Mouse (Mus musculus): ENCODE results near the gene Slc26a3. TPM values are rescaled to one million over a fixed set of nuclear protein-coding genes. Genes with fewer than 3 reads are reported as not detected.

The Slc26a3 gene
- total and polyA plus RNA-seq, 2 experiments: 0.09 to 0.37 TPM

DNA sequence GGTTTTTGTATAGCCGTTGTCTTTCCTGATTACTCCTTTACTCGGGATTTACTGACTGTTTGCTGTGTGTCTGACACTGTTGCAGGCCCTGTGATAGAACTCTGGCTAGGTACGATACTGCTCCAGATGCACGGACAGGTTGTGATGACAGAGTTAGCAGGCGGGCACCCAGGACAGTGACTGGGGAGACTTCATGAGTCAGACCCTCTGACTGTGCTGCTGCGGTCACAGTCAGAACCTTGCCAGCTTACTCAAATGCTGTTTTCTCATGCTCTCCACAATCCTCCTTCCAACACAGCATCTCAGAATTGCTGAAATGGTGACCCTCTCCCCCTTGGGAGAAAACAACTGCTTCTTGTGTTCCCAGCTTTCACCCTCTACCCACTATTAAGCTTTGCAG, 117.8 kb downstream of the Slc26a3 start:
- no peaks in the 10 kb centered on the region for H3K79me2 ChIP-seq (ENCODE audit: control insufficient read depth, insufficient read depth, low read length)
- H3K4me1 ChIP-seq (ENCODE audit: control insufficient read depth, insufficient read depth, low read length): no peaks in the 10 kb centered on the region
- no peak overlapping the region for H3K27ac ChIP-seq (replicated peaks; ENCODE audit: insufficient read depth, low read depth, low read length)
- no peak for TF ChIP-seq CTCF (IDR thresholded peaks at IDR 0.05; ENCODE audit: low read depth, low read length)
- TF ChIP-seq POLR2A (IDR thresholded peaks at IDR 0.05; ENCODE audit: extremely low read depth, insufficient read depth, low read length): no peak
- 74% methylated on average over 6 of the region's 6 CpGs for WGBS
- no peak overlapping the region for H3K4me3 ChIP-seq (ENCODE audit: insufficient read depth, low read depth, low read length)
- no peak for DNase-seq (ENCODE audit: extremely low read depth, low read depth, low spot score)
- no peaks in the 10 kb centered on the region for H3K27me3 ChIP-seq (ENCODE audit: control insufficient read depth, insufficient read depth, low read length)
- H3K9ac ChIP-seq (ENCODE audit: low read depth, low read length): no peak overlapping the region
- H3K36me3 ChIP-seq (ENCODE audit: control insufficient read depth, insufficient read depth, low read length): no peaks in the 10 kb centered on the region

GRCm38 (mm10) chr12:31511218-31511617, 120.5 kb downstream of the Slc26a3 start:
- WGBS: 70% methylated on average over 5 of the region's 5 CpGs
- H3K9ac ChIP-seq (ENCODE audit: low read depth, low read length): no peak overlapping the region
- no peaks in the 10 kb centered on the region for H3K36me3 ChIP-seq (ENCODE audit: control insufficient read depth, insufficient read depth, low read length)
- no peaks in the 10 kb centered on the region for H3K4me1 ChIP-seq (ENCODE audit: control insufficient read depth, insufficient read depth, low read length)
- no peak overlapping the region for H3K4me3 ChIP-seq (ENCODE audit: insufficient read depth, low read depth, low read length)
- H3K27me3 ChIP-seq (ENCODE audit: control insufficient read depth, insufficient read depth, low read length): no peaks in the 10 kb centered on the region
- no peaks in the 10 kb centered on the region for H3K79me2 ChIP-seq (ENCODE audit: control insufficient read depth, insufficient read depth, low read length)
- TF ChIP-seq POLR2A (IDR thresholded peaks at IDR 0.05; ENCODE audit: extremely low read depth, insufficient read depth, low read length): no peak
- TF ChIP-seq CTCF (IDR thresholded peaks at IDR 0.05; ENCODE audit: low read depth, low read length): no peak
- no peak for DNase-seq (ENCODE audit: extremely low read depth, low read depth, low spot score)
- H3K27ac ChIP-seq (replicated peaks; ENCODE audit: insufficient read depth, low read depth, low read length): no peak overlapping the region

DNA sequence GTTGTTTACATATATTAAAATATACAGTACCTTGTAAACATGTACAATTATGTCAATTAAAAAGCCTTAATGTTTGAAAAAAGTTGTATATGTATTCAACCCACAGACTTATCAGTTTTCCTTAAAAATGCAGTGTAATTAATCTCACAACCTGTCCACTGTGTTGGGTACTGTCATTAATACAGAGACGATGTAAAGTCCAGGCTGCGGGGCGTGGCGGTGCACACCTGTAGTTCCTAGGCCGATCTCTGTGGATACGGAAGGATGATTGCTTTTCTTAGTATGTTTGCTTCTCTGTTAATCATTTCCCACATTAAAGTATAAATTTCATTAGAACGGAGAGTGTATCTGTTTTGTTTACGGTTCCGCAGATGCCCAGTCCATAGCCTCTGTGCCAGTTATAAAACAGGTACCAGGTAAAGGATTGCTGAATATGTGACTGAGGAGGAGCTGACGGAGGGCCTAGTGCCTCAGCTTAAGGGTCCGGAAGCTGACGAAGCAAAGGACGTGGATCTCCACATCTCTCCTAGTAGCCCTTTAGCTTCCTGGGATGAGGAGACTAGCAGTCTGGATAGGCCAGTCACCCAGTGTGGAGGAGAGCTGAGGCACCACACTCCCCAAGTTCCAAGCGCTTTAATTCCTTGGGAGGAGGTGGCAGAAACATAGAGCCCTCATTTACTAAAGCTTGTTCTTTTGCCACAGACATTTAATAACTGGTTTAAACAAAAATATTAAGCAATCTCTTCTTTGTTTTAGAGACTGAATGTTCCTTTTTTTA, 122.2 kb downstream of the Slc26a3 start:
- TF ChIP-seq POLR2A (IDR thresholded peaks at IDR 0.05; ENCODE audit: extremely low read depth, insufficient read depth, low read length) (no peak), CTCF (IDR thresholded peaks at IDR 0.05; ENCODE audit: low read depth, low read length) (no peak)
- H3K9ac ChIP-seq (ENCODE audit: low read depth, low read length): no peak overlapping the region
- no peaks in the 10 kb centered on the region for H3K27me3 ChIP-seq (ENCODE audit: control insufficient read depth, insufficient read depth, low read length)
- no peak overlapping the region for H3K4me3 ChIP-seq (ENCODE audit: insufficient read depth, low read depth, low read length)
- H3K79me2 ChIP-seq (ENCODE audit: control insufficient read depth, insufficient read depth, low read length): no peaks in the 10 kb centered on the region
- DNase-seq (ENCODE audit: extremely low read depth, low read depth, low spot score): no peak
- no peak overlapping the region for H3K27ac ChIP-seq (replicated peaks; ENCODE audit: insufficient read depth, low read depth, low read length)
- 78% methylated on average over 14 of the region's 14 CpGs for WGBS
- no peaks in the 10 kb centered on the region for H3K36me3 ChIP-seq (ENCODE audit: control insufficient read depth, insufficient read depth, low read length)
- H3K4me1 ChIP-seq (ENCODE audit: control insufficient read depth, insufficient read depth, low read length): no peaks in the 10 kb centered on the region

- DNase-seq (ENCODE audit: extremely low read depth, low read depth, low spot score): no peak
- Histone ChIP-seq H3K36me3 (ENCODE audit: control insufficient read depth, insufficient read depth, low read length) (no peaks in the 10 kb centered on the region), H3K9ac (ENCODE audit: low read depth, low read length) (no peak overlapping the region), H3K27ac (replicated peaks; ENCODE audit: insufficient read depth, low read depth, low read length) (no peak overlapping the region), H3K27me3 (ENCODE audit: control insufficient read depth, insufficient read depth, low read length) (no peaks in the 10 kb centered on the region), H3K79me2 (ENCODE audit: control insufficient read depth, insufficient read depth, low read length) (no peaks in the 10 kb centered on the region), H3K4me3 (ENCODE audit: insufficient read depth, low read depth, low read length) (no peak overlapping the region), H3K4me1 (ENCODE audit: control insufficient read depth, insufficient read depth, low read length) (no peaks in the 10 kb centered on the region)
- TF ChIP-seq CTCF (IDR thresholded peaks at IDR 0.05; ENCODE audit: low read depth, low read length): no peak
- no peak for TF ChIP-seq POLR2A (IDR thresholded peaks at IDR 0.05; ENCODE audit: extremely low read depth, insufficient read depth, low read length)
- WGBS: 73% methylated on average over 6 of the region's 6 CpGs
Measured at GRCm38 (mm10) chr12:31513724-31514503, 123.2 kb downstream of the Slc26a3 start.

DNA sequence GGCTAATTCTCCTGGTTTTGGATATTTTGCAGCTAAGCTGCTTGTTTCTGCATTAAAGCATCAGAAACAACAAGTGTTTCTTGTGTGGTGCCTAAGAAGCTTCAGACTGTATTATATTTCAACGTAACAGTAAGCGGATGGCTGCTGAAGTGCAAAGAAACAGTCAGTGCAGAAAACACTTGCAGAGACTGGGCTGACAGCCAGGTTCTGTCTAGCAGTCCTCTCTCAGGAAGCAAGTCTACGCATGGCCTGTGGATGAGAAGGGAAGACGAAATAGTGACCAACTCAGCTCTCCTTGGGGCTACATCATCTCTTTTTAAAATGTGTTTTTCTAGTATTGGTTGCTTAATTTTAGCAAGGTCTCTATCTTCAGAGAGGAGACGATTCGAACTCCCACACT, 129.4 kb downstream of the Slc26a3 start:
- Histone ChIP-seq H3K9ac (ENCODE audit: low read depth, low read length) (no peak overlapping the region), H3K4me1 (ENCODE audit: control insufficient read depth, insufficient read depth, low read length) (no peaks in the 10 kb centered on the region), H3K4me3 (ENCODE audit: insufficient read depth, low read depth, low read length) (no peak overlapping the region), H3K79me2 (ENCODE audit: control insufficient read depth, insufficient read depth, low read length) (no peaks in the 10 kb centered on the region), H3K36me3 (ENCODE audit: control insufficient read depth, insufficient read depth, low read length) (no peaks in the 10 kb centered on the region), H3K27ac (replicated peaks; ENCODE audit: insufficient read depth, low read depth, low read length) (no peak overlapping the region), H3K27me3 (ENCODE audit: control insufficient read depth, insufficient read depth, low read length) (no peaks in the 10 kb centered on the region)
- no peak for TF ChIP-seq CTCF (IDR thresholded peaks at IDR 0.05; ENCODE audit: low read depth, low read length)
- no peak for TF ChIP-seq POLR2A (IDR thresholded peaks at IDR 0.05; ENCODE audit: extremely low read depth, insufficient read depth, low read length)
- DNase-seq (ENCODE audit: extremely low read depth, low read depth, low spot score): no peak
- 85% methylated on average over 6 of the region's 6 CpGs for WGBS

DNA sequence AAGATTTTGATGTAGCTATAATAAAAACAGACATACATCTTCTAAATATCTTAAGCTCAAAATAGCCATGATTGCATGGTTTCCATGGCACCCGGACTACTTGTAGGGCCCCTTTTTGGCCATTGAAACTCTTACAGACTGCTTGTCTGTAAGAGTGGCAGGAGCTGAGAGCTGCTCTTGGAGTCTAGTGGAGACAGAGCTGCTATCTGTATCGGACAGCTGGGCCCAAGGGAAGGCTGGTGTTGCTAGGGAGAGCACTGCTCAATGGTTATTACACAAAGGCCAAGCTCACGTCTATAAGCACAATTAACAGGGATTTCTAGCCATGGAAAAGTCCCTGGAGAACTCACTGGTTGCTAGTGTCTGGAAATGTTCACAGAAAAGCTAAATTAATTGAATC, 130.7 kb downstream of the Slc26a3 start:
- WGBS: 88% methylated on average over 3 of the region's 3 CpGs
- H3K36me3 ChIP-seq (ENCODE audit: control insufficient read depth, insufficient read depth, low read length): no peaks in the 10 kb centered on the region
- DNase-seq (ENCODE audit: extremely low read depth, low read depth, low spot score): no peak
- TF ChIP-seq CTCF (IDR thresholded peaks at IDR 0.05; ENCODE audit: low read depth, low read length) (no peak), POLR2A (IDR thresholded peaks at IDR 0.05; ENCODE audit: extremely low read depth, insufficient read depth, low read length) (no peak)
- no peaks in the 10 kb centered on the region for H3K27me3 ChIP-seq (ENCODE audit: control insufficient read depth, insufficient read depth, low read length)
- no peak overlapping the region for H3K27ac ChIP-seq (replicated peaks; ENCODE audit: insufficient read depth, low read depth, low read length)
- no peak overlapping the region for H3K4me3 ChIP-seq (ENCODE audit: insufficient read depth, low read depth, low read length)
- H3K4me1 ChIP-seq (ENCODE audit: control insufficient read depth, insufficient read depth, low read length): no peaks in the 10 kb centered on the region
- no peaks in the 10 kb centered on the region for H3K79me2 ChIP-seq (ENCODE audit: control insufficient read depth, insufficient read depth, low read length)
- no peak overlapping the region for H3K9ac ChIP-seq (ENCODE audit: low read depth, low read length)

Other genes starting within 250 kb of the Slc26a3 start
- not detected in 2 replicates for gene Gm6993, start 150.1 kb upstream of the Slc26a3 start, total RNA-seq (2014; rRNA removed)
- gene Gm6993, start 150.1 kb upstream of the Slc26a3 start, polyA plus RNA-seq (2012; rRNA removed): not detected in 2 replicates
- gene Lamb1, start 125.6 kb upstream of the Slc26a3 start, total RNA-seq (2014; rRNA removed): 7.3 TPM in 2 replicates
- gene Lamb1, start 125.6 kb upstream of the Slc26a3 start, polyA plus RNA-seq (2012; rRNA removed): 2.7 and 2.8 TPM in 2 replicates
- 93.6 and 117 TPM in 2 replicates for gene Dld, start 39.4 kb upstream of the Slc26a3 start, total RNA-seq (2014; rRNA removed)
- 17.4 and 19.8 TPM in 2 replicates for gene Dld, start 39.4 kb upstream of the Slc26a3 start, polyA plus RNA-seq (2012; rRNA removed)
- gene Cbll1, start 108.7 kb downstream of the Slc26a3 start, total RNA-seq (2014; rRNA removed): 2.2 and 3.0 TPM in 2 replicates
- 2.8 and 3.4 TPM in 2 replicates for gene Cbll1, start 108.7 kb downstream of the Slc26a3 start, polyA plus RNA-seq (2012; rRNA removed)
- 0.20 and 0.92 TPM in 2 replicates for gene Slc26a4, start 169.1 kb downstream of the Slc26a3 start, total RNA-seq (2014; rRNA removed)
- 0.42 and 1.4 TPM in 2 replicates for gene Slc26a4, start 169.1 kb downstream of the Slc26a3 start, polyA plus RNA-seq (2012; rRNA removed)
- 7.9 and 8.3 TPM in 2 replicates for gene Bcap29, start 243.8 kb downstream of the Slc26a3 start, total RNA-seq (2014; rRNA removed)
- 1.1 and 1.5 TPM in 2 replicates for gene Bcap29, start 243.8 kb downstream of the Slc26a3 start, polyA plus RNA-seq (2012; rRNA removed)

Data from liver, adult 2 months (tissue).